Mouse (Mus musculus) mouse embryonic stem cell (cell line): Measurements from ENCODE around the gene Clk3.
"Not testable (repeated sequence)": the region's sequence is repeated elsewhere in the genome, so short reads cannot be mapped to it uniquely, and the experiment has no call there.

Experiments
- in situ Hi-C, 2 experiments: fragments of 300-500 bp; cut with MboI; formaldehyde crosslinking; loops; 1 replicate in 1 of 2; 3 replicates in 1 of 2; pipeline ENCODE4 v1.14.3; 2019 to 2020; ENCODE audit warnings: low sequenced_read_pairs in 2 of 2, low pct_unique_long_range_greater_than_20kb in 1 of 2, mixed read lengths in 1 of 2; ENCODE audit not compliant: unreplicated experiment in 1 of 2

The Clk3 gene

GRCm38 (mm10) chr9:57748137-57748536, 17.5 kb downstream of the Clk3 start:
- in situ Hi-C loops, result no loop called here

GRCm38 (mm10) chr9:57747067-57747466, 18.6 kb downstream of the Clk3 start:
- in situ Hi-C loops, result no loop called here

GRCm38 (mm10) chr9:57744462-57745091, 21.1 kb downstream of the Clk3 start:
- in situ Hi-C loops, result no loop called here

- in situ Hi-C loops, result no loop called here
These were observed 25.8 kb downstream of the Clk3 start for GRCm38 (mm10) chr9:57739863-57740262.

- in situ Hi-C loops, result no loop called here
These were observed 32.1 kb downstream of the Clk3 start for GRCm38 (mm10) chr9:57733606-57734005.

- in situ Hi-C loops, result no loop called here
These were observed 37.3 kb downstream of the Clk3 start for GRCm38 (mm10) chr9:57728312-57728711.

GRCm38 (mm10) chr9:57724701-57725100, 41.0 kb downstream of the Clk3 start:
- in situ Hi-C loops, result no loop called here

GRCm38 (mm10) chr9:57723796-57724195, 41.9 kb downstream of the Clk3 start:
- in situ Hi-C loops, result no loop called here

- in situ Hi-C loops, result no loop called here
These were observed 42.3 kb downstream of the Clk3 start for GRCm38 (mm10) chr9:57723315-57723715.

GRCm38 (mm10) chr9:57722371-57722770, 43.3 kb downstream of the Clk3 start:
- in situ Hi-C loops, result no loop called here

GRCm38 (mm10) chr9:57720736-57721135, 44.9 kb downstream of the Clk3 start:
- in situ Hi-C loops, result no loop called here

GRCm38 (mm10) chr9:57718408-57718807, 47.3 kb downstream of the Clk3 start:
- in situ Hi-C loops, result no loop called here

- in situ Hi-C loops, result no loop called here
These were observed 53.5 kb downstream of the Clk3 start for GRCm38 (mm10) chr9:57712194-57712593.

- in situ Hi-C loops, result not testable (repeated sequence)
These were observed 55.4 kb downstream of the Clk3 start for GRCm38 (mm10) chr9:57710214-57710613.

- in situ Hi-C loops, result no loop called here
These were observed 56.9 kb downstream of the Clk3 start for GRCm38 (mm10) chr9:57708720-57709274.

GRCm38 (mm10) chr9:57708068-57708719, 57.5 kb downstream of the Clk3 start, which contains the start of gene Edc3:
TSS of gene Edc3 (plus strand) at chr9:57708540.
- in situ Hi-C loops, result no loop called here

GRCm38 (mm10) chr9:57706496-57706895, 59.2 kb downstream of the Clk3 start:
- in situ Hi-C loops, result no loop called here
